Mouse (Mus musculus) cerebellum, postnatal 10 days (tissue): Measurements from ENCODE around the gene Dnm2.
A peak's percentile ranks its signal among the peaks of the same experiment; 100 is the strongest.
"Not testable (repeated sequence)": the region's sequence is repeated elsewhere in the genome, so short reads cannot be mapped to it uniquely, and the experiment has no call there.

Experiments used
- DNase-seq, 2 experiments: peaks; one replicate each; pipeline ENCODE4 v3.0.0; 2021; ENCODE audit warnings: mixed read lengths in 2 of 2

The Dnm2 gene

GRCm38 (mm10) chr9:21508871-21509404 lies 84.2 kb downstream of the Dnm2 start:
- peak in 1 of 2 experiments; percentile 32 for DNase-seq

- peak; percentile 97 for DNase-seq
These were observed 85.3 kb downstream of the Dnm2 start, which contains the start of gene Tmed1 for GRCm38 (mm10) chr9:21509772-21510688. Tmed1 (minus strand) TSS chr9:21510252.

- no peak for DNase-seq
These were observed 85.9 kb downstream of the Dnm2 start for GRCm38 (mm10) chr9:21510689-21511015.

- no peak for DNase-seq
These were observed 86.3 kb downstream of the Dnm2 start for GRCm38 (mm10) chr9:21511052-21511451.

GRCm38 (mm10) chr9:21513466-21513865 lies 88.8 kb downstream of the Dnm2 start:
- DNase-seq = no peak

- DNase-seq = no peak
These were observed 93.3 kb downstream of the Dnm2 start for GRCm38 (mm10) chr9:21517947-21518495.

- DNase-seq = not testable (repeated sequence)
These were observed 94.0 kb downstream of the Dnm2 start for GRCm38 (mm10) chr9:21518690-21519089.

GRCm38 (mm10) chr9:21525142-21525936 lies 100.6 kb downstream of the Dnm2 start:
- no peak for DNase-seq

GRCm38 (mm10) chr9:21525937-21526633 lies 101.4 kb downstream of the Dnm2 start, which contains the start of gene AB124611:
AB124611 (plus strand) TSS chr9:21526176.
- DNase-seq = no peak

- no peak for DNase-seq
These were observed 101.9 kb downstream of the Dnm2 start for GRCm38 (mm10) chr9:21526634-21526944.

- no peak for DNase-seq
These were observed 102.5 kb downstream of the Dnm2 start for GRCm38 (mm10) chr9:21527100-21527801.

- no peak for DNase-seq
These were observed 103.2 kb downstream of the Dnm2 start for GRCm38 (mm10) chr9:21527917-21528324.

- DNase-seq = no peak
These were observed 111.8 kb downstream of the Dnm2 start for GRCm38 (mm10) chr9:21536501-21536900.

- DNase-seq = no peak
These were observed 112.3 kb downstream of the Dnm2 start for GRCm38 (mm10) chr9:21537009-21537408.

GRCm38 (mm10) chr9:21539981-21540753 lies 115.5 kb downstream of the Dnm2 start:
- DNase-seq = no peak

- not testable (repeated sequence) for DNase-seq
These were observed 117.3 kb downstream of the Dnm2 start for GRCm38 (mm10) chr9:21542001-21542400.

GRCm38 (mm10) chr9:21545351-21545915 lies 120.7 kb downstream of the Dnm2 start:
- DNase-seq = peak in 1 of 2 experiments; percentile 19

- peak; percentile 100 for DNase-seq
These were observed 121.4 kb downstream of the Dnm2 start for GRCm38 (mm10) chr9:21545916-21546788.

GRCm38 (mm10) chr9:21546789-21547074 lies 122.0 kb downstream of the Dnm2 start, which contains the start of gene Carm1:
Carm1 (plus strand) TSS chr9:21546894.
- no peak for DNase-seq
